Mouse (Mus musculus) right cerebral cortex, postnatal 4 days (tissue): ENCODE measurements around the gene Samd4b.
A peak's percentile ranks its signal among the peaks of the same experiment; 100 is the strongest.
"Not testable (repeated sequence)": the region's sequence is repeated elsewhere in the genome, so short reads cannot be mapped to it uniquely, and the experiment has no call there.

Source experiments
- DNase-seq: peaks from one replicate; pipeline ENCODE4 v3.0.0-alpha.2; 2022

The Samd4b gene

DNA sequence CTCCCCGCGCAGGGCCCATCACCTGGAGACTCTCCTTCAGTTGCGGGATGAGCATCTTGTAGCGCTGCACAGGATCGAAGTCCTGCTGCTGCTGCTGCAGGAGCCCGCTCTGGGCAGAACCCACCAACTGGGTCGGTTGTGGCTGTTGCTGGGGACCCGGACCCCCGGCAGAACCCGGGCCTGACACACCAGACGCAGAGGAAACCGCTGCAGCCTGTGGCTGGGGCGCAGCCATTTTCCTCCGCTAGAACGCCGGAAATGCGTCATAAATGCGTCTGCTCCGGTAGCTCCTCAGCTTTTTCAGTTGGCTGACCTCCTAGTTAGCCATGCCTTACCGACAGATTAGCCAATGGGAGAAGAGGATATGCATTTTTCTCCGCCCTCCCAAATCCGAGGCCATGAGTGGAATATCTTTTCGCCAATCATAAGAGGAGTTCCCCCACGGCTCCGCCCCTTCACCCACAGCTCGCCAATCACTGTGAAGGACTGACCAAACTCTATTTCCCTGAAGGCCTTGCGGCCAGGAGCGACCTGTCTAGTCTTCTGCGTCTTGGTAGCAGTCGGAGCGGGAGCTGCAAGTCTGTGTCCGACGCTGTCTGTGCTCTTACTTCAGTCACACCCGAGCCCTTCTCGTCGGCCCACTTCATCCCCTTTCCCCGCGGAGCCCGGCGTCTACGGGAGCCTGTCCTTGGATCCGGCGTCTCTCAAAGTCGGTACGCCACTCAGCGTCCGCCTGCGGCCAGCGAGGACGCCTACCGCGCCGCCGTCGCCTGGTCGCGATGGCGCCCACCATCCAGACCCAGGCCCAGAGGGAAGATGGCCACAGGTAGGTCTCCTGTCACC lies 205.3 kb downstream of the Samd4b start, which contains the start of the genes Med29 and Paf1:
TSS of gene Med29 (minus strand) at position 280 of the 843 bp plus-strand sequence.
TSS of gene Paf1 (plus strand) at position 523 of the 843 bp plus-strand sequence.
- DNase-seq = peak; percentile 87

DNA sequence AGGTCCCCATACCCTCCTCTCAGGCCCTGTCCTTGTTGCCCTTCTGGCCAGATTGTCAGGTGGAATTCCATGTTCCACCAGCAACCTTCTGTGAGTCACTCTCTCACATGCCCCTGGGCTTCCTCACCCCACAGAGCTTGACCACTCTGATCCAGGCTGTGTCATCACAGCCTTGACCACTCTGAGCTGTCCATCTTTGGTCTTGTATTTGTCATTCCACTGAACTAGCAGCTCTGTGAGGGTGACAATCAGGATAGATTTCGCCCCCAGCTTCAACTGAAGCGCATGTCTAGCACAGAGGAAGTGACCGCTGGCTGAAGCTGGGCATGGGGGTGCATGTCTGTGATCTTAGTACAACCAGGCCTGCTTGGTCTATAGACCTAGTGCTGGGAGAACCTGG lies 207.6 kb downstream of the Samd4b start:
- DNase-seq = no peak

DNA sequence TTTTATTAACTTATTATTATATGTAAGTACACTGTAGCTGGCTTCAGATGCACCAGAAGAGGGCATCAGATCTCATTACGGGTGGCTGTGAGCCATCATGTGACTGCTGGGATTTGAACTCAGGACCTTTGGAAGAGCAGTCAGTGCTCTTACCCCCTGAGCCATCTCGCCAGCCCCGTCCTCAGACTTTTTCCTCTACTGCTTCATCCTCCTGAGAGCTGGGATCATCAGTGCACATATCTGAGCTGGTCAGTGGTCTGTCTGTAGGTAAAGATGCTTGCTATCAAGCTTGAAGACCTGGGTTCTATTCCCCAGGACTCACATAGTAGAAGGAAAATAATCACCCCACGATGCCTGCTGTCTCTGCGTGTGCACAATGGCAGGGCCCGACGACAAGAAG lies 210.6 kb downstream of the Samd4b start:
- DNase-seq = not testable (repeated sequence)

DNA sequence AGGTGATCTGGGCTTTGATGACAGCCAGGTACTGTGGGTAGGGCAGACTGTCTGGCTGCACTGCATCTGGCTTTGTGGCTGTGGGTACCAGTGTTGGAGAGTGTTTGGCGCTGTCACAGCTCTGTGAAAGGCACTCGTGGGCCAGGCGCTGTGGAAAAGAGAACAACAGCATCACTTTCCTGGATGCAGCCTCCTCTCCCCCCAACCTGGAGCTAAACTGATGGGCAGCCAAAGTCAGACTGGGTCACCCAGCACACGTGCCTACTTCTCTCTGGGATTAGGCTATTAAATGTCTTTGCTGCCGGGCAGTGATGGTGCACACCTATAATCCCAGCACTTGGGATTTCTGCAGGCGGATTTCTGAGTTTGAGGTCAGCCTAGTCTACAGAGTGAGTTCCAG lies 211.1 kb downstream of the Samd4b start:
- not testable (repeated sequence) for DNase-seq

DNA sequence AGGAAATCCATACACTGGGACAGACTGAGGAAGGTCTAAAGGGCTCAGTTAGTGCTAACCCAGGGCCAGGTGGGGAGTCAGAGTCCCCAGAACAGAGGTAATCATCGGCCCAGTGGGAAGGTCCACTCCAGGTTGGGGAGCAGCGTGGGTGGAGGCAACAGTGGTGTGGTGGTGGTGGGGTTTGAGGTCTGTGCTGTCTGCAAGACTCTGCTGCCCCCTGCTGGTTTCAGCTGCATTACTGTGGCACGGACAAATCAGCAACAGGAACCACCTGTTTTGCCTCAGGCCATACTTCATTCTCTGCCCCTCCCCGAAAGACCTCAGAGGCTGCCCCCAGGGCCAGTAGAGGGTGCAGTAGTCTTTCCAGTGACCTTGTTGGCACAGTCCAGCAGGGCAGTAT lies 211.5 kb downstream of the Samd4b start:
- peak; percentile 93 for DNase-seq

DNA sequence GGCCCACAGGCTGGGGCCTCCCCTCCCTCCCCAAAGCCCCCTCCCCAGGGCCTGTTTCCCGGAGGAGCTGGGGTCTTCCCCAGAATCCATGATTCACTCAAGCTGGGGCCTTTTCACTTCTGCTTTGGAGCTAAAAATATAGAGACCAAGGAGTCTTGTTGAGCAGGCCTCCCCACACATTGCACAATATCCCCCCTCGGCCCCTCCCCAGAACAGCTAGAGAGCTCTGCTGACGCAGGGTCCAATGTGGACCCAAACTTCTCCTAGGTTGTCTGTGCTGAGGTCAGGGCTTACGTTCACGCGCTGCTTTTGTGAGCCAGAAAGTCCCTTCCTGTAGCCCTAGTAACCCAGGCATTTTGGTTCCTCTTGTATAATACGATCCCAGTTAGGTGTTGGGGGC lies 211.9 kb downstream of the Samd4b start:
- no peak for DNase-seq

DNA sequence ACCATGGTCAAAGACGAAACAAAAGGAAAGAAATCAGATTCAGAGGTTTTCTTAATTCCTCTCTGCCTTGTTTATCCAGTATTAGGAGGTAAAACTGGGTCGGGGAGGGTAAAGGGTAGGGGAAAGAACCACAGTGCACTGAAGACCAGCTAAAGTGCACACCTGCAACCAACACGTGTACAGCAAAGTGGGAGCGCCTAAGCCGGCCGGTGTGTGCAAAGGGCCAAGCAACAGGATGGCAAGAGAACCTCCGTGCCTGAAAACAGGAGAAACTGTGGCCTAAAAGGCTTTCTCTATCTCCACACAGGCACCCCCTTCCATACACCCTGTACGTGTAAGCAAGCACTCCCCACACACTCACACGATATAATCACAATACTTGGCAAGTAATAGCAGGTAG lies 212.7 kb downstream of the Samd4b start:
- DNase-seq = no peak

DNA sequence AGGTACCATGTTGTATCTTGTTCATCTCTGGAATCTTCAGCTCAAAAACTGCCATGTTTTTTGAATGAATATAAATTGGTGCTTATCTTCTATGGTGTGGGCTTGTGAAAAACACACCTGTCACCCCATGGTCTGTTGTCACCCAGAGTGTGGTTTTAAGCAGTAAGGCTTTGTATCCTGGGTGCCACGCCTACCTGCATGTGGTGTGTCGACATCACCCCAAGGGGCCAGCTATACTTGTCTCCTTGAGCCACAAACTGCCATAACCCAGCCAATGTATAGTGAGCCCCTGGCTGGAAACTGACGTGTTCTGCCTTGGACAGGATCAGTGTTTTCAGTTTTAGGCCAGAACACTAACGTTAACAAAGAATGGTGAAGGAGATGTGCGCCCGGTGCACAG lies 213.8 kb downstream of the Samd4b start:
- DNase-seq = no peak

DNA sequence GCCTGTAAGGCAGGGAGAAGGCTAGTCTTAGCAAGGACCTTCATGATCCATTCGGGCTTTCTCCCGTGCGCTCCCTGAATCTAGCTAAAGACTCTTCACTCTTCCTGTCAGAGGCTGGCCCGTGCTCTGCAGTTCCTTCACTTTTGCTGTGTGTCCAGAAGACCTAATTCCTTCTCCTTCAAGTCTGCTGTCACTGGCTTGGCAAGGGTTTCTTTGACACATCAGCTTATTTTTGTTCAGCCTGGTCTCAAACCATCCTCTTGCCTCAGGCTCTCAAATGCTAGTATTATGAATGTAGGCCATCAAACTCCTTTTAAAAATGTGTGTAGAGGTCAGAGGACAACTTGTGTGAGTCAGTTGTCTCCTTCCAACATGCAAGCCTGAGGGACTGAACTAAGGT lies 214.3 kb downstream of the Samd4b start:
- no peak for DNase-seq

DNA sequence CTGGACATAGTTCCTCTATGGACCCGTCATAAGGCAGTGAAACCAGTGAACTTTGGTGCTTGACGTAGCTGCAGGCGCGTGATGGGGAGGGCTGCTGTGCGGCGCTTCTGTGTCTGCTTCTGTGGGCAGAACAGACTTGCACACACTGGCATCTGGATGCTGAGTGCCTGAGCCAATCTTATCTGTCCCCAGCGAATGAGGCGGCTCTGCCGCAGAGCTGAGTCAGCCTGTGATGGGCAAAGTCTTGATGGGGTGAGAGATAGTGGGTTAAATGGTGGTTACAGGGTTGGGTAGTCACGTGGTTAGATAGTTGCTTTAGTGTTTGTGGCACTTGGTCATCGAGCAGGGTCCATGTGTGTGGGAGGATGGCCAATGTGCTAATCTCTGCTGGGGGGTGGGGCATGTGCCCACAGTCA lies 215.0 kb downstream of the Samd4b start:
- DNase-seq = no peak

DNA sequence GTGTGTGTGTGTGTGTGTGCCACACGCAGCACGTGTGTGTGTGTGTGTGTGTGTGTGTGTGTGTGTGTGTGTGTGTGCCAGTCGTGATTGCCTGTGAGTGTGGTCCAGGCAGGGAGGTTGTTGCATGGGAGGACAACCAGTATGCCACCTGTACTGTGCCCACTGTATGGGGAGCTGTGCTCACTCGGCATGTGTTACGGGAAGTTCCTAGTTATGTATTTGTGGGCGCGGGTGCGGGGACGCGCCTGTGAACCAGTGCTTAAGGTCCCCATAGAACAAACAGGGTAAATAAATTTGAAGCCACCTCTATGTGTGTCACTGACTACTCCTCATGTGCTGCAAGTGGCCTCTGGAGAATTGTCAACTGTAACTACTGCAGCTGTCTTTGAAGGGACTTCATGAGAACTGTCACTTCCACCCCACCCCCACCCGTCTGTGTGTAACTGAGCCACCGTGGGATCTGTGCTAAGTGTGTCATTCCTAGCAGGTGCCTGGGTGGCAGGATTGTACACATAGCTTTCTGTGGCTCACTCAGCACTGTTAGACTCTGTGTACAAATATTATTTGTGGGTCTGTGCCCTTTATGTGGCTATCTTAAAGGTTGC lies 215.5 kb downstream of the Samd4b start:
- DNase-seq = no peak

DNA sequence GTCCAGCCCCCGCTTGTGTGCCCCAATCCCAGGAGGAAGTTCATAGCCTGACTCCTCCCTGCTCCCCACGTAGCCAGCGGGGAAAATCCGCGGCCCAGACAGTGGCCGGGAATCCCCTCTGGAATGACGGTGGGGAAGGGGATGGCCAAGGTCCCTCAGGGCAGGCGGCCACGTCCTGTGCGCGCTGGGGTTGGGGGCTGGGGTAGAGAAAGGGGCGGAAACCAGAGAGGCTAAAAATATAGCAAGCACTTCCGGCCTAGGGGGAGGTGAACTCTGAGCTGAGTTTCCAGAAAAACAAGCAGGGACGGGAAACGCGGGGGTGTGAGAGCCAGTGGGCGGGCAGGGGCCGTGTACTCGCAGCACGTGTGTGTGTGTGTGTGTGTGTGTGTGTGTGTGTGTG lies 216.0 kb downstream of the Samd4b start:
- DNase-seq = no peak

DNA sequence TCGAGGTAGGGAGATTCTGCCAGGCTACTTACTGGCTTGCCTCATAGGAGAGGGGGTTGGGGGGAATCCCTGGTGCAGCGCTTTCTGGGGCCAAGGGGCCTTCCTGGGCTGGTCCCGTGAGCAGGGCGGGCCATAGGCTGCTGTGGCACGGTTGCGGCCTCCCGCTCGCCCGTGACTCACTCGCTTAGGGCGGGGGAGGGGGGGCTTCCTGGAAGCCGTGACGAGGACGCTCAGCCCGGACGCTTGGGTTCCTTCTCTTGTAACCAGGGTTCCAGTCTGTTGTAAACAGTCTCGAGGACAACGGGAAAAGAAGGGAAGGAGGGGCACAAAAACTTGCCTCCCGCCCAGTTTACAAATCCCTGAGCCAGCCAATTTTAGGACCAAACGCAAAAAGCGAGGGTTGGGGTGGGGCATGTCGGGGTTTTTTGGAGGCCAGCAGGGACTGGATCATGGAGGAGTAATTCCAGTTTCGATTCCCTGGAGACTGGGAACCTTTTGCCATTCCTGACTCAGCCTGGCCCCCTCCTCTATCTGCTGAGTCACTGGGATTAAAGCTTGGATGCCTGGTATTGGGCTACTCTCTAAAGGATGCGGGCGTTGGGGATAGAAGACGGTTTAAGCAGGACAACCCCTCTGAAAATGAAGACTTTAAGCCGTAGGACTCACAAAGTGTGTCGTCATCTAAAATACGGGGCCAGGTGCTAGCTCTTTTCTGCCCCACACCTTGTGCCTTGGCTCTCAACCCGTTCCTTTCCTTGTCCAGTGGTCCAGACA lies 216.7 kb downstream of the Samd4b start:
- DNase-seq = no peak

DNA sequence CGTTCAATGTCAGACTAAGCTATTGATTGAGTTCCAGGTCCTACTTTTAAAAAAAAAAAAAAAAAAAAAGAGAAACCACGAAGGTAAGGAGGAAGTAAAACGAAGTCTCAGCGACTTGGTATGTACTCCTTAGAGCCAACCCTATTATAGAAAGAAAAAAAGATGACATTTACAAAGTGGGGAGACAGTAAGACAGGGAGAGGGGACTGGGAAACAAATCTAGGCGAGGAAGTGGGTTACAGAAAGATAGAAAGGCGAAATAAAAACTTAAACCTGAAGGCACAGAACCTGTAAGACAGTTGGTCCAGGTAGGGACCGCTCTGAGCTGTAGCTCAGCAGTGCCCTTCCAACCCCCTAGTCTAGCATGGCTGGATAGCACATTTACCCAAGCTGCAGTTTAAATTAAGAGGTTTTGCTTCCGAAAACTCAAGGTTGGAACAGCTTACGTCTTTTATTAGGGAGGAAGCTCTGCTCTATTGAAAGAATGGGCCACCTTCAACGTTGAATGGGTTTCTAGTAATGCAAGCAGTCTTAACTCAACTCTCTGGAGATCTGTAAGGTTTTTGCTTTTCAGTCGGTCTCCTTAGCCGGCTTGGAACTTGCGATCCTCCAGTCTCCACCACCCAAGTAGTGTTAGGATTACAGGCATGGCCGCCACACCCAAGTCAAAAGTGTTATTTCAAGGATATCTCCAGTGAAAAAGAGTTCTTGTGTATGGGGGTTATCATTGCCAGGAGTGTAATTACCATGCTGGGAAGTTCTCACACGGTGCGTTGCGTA lies 217.5 kb downstream of the Samd4b start, which contains the start of gene Zfp36:
TSS of gene Zfp36 (minus strand) at position 17 of the 780 bp plus-strand sequence.
- DNase-seq = no peak

DNA sequence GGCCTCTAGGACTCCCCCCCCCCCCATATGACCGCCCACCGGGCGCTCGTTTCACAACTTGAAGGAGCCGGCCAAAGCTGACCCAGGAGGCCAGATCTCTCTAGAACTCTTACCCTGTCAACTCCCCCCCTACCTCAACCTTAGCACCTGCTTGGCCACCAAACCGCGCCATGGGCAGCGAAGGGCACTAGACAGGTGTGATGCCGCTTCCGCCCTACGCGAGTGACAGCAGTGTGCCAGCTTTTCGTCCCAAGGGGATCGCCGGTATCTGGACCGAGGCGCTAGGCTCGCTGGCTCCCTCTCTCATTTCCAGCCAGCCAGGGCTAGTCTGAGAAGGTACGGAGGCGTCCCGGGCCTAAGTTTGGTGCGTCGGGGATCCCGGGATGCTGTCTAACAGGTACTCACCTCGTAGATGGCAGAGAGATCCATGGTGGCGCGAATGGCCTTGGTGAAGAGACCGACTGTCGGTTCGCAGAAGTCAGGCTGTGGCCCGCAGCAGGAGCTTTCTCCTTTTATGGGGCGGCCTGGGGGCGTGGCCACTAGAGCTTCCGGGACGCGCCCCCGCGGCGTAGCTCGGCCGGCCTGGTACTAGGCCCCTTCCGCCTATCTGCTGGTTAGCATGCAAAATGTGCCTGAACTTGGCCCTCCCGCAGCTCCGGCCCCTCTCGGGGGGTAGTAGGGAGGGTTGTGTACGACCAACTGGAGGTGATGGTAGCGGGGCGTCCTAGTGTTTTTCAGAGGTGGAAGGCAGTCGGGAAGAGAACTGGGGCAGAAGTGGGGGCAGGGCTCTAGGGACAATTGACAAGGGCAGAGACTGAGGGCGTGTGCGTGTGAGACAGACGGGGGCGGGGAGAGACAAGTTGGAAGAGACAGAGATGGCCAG lies 218.9 kb downstream of the Samd4b start:
- peak; percentile 80 for DNase-seq

DNA sequence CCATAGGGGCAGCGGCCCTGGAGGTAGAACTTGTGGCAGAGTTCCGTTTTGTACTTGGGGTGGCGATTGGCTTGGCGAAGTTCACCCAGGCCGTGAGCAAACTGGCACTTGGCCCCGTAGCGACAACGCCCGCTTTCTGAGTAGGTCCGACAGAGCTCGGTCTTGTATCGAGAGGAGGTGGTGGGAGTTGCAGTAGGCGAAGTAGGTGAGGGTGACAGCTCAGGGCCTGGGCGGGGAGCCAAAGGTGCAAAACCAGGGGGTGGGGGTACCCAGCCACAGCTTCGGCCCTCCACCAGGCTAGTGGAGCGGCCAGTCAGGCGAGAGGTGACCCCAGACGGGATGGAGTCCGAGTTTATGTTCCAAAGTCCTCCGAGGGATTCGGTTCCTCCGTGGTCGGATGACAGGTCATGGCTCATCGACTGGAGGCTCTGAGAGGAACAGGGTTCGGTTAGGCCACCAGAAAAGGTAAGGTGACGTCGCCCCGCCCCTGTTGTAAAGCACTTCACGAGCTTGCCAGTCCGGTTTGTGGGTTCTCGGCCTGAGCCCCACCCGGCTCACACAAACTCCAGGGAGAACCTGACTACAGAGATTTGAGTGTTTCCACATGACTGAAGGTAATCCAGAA lies 219.8 kb downstream of the Samd4b start:
- no peak for DNase-seq

DNA sequence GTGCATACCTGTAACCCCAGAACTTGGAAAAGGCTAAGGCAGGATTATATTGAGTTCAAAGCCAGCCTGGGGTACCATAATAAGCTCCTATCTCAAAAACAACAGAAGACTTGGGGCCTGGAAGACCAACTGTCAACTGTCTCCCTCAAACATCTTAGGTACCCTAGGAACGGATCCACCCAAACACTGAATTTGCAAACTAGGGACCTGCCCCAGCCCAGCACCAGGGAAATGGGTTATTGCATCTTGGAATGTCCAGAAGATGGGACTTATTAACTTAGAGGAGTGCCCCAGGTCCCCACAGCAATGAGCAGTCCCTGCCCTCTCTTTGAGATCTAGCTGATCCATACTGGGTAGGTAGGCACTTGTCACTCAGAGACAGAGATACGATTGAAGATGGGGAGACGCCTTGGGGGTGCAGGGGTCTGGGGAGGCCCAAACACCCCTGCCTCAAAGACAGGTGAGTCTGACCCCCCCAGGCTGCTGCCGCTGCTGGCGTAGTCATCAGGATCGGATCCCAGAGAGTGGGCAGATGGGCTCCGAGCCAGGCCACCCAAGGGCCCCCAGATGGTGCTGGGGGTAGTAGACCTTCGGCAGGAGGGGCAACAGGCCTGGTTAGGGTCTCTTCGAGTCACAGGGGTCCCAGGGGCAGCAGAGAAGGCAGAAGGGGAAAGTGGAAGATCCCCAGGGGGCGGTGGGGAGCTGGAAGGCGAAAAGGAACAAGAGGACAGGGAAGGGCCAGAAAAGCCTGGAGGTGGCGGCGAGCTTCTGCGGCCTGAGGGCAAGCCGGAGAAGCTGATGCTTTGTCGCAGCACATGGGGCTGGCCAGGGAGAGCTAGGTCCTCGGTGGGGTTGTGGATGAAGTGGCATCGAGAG lies 220.5 kb downstream of the Samd4b start:
- no peak for DNase-seq

DNA sequence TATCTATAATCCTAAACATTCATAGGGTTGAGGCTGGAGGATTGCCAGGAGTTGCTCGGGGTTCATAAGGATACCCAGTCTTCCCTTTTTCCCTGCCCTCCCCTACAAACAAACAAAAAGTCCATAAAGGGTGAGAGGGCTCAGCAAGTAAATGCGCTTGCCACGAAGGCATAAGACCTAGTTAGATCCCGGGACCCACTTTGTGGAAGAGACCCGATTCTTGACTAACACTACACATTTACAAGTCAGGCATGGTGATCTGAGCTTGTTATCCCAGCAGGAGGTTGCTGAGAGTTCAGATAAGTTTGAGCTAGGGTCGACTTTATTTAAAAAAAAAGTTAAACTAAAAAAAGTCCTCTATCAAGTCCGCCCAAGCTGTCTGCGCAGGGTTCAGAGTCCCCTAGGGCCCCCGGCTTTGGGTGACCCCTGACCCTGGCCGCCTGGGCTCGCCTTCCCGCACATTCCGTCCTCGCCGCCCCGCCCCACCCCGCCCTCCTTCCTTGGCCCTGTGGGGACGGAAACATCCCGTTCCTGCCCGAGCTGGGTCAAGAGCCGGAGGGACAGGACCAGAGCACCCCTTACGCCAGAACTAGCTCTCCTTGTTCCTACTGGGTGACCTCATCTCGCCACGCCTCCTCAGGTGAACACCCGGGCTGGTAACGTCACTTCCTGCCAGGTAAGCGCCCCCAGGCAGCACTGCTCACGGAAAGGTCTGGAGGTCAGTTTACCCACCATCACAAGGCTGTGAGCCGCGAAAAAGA lies 221.8 kb downstream of the Samd4b start:
- no peak for DNase-seq
